Mouse (Mus musculus) liver, embryonic 16.5 days (tissue): ENCODE results near the gene Yap1. TPM values are rescaled to one million over a fixed set of nuclear protein-coding genes. Genes with fewer than 3 reads are reported as not detected.

Experiments used
- ATAC-seq: fragments of 200-750 bp; cut with Nextera tagmentation; 2 replicates; pipeline ENCODE4 v1.8.0; 2017; ENCODE audit warnings: low read depth, mild to moderate bottlenecking, moderate number of reproducible peaks, moderate library complexity
- H3K27ac ChIP-seq: fragments of 300-500 bp; sonication (generic); 2 replicates; pipeline ENCODE4 v1.5.1; 2014; ENCODE audit warnings: mild to moderate bottlenecking, low read length
- H3K27me3 ChIP-seq: fragments of 300-500 bp; sonication (generic); 2 replicates; pipeline ENCODE4 v1.6.1; 2014; ENCODE audit warnings: low read depth, low read length, mixed read lengths; ENCODE audit not compliant: control insufficient read depth, insufficient read depth
- H3K36me3 ChIP-seq: fragments of 300-500 bp; sonication (generic); 2 replicates; pipeline ENCODE4 v1.6.1; 2014; ENCODE audit warnings: mild to moderate bottlenecking; ENCODE audit not compliant: control insufficient read depth, insufficient read depth
- H3K4me1 ChIP-seq: fragments of 300-500 bp; sonication (generic); 2 replicates; pipeline ENCODE4 v1.6.1; 2014; ENCODE audit warnings: low read depth, low read length, mixed read lengths; ENCODE audit not compliant: control insufficient read depth
- H3K4me2 ChIP-seq: fragments of 300-500 bp; sonication (generic); 2 replicates; pipeline ENCODE4 v1.6.1; 2014; ENCODE audit warnings: low read depth, low read length, mixed read lengths
- H3K4me3 ChIP-seq: fragments of 300-500 bp; sonication (generic); 2 replicates; pipeline ENCODE4 v1.5.1; 2014; ENCODE audit warnings: low read depth, mild to moderate bottlenecking, low read length
- H3K9ac ChIP-seq: fragments of 300-500 bp; sonication (generic); 2 replicates; pipeline ENCODE4 v1.6.1; 2014; ENCODE audit warnings: low read depth, low read length
- H3K9me3 ChIP-seq: fragments of 300-500 bp; sonication (generic); replicated peaks from 2 replicates; pipeline ENCODE4 v1.6.1; 2016; ENCODE audit warnings: low read length; ENCODE audit not compliant: control insufficient read depth
- WGBS: fragments of 180-500 bp; shearing (Covaris S2); extraction: QIAGEN DNeasy Blood & Tissue Kit; methylation state at CpG from one replicate; pipeline ENCODE4 v1.1.7; 2014; ENCODE audit not compliant: insufficient replicate concordance; 5-methylcytosine and 5-hydroxymethylcytosine counted together
- polyA plus RNA-seq: library from polyadenylated mRNA; unstranded; fragments of >200 nt; fragmentation: Nextera tagmentation; extraction: Ambion mirVana; gene quantifications from 2 replicates; pipeline ENCODE4 v1.2.1, GENCODE M21; 2015

The Yap1 gene
- polyA plus RNA-seq, 1 experiment from 2014 or later, result 3.4 TPM

DNA sequence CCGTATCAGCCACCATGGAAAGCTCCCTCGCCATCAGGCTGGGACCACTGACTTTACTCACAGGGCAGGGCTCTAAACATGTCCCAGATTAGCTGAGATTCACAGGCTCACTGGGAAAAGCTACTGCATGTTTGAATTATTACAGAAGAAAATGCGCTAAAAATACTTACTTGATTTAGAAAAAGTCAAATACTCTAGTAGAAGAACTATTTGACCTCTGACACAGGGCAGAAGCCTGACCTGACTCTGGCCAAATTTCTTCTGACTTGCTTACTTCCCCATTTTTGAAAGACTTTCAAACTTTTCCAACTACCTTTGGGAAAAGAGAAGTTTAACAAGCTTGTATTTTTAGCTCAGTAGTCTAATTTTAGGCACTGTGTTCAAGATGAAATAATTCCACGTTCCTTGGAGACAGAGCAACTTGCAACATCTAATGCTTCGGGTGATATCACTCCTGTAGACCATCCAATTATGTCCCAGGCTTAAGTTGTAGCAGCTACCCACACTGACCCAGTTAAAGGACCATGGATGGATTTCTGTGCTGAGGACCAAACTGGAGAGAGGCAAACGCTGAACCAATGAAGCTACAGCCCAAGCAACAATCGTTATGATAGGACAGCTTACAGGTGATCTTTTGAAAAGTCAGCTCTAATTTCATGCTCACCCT lies 60.5 kb downstream of the Yap1 start:
- no peaks in the 10 kb centered on the region for H3K9me3 ChIP-seq
- no peak overlapping the region for H3K4me2 ChIP-seq

DNA sequence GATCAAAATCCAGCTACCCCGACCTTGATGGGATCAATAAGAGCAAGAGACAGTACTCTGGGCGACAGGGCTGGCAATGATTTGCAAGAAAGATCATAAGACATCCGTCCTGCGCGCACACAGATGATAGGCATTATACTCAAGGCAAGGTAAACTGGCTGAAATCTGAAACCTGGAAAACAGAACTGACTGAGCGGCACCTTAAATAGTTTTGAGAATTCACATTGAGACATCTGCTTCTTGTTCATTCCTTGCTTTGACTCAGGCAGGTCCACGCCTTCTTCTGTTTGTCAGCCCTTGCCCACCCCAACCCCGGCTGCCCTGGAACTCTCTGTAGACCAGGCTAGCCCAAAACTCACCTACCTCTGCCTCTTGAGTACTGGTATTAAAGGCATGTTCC lies 61.7 kb downstream of the Yap1 start:
- Histone ChIP-seq H3K4me1 (no peaks in the 10 kb centered on the region), H3K36me3 (no peaks in the 10 kb centered on the region), H3K9me3 (no peaks in the 10 kb centered on the region), H3K4me2 (no peak overlapping the region), H3K9ac (no peak overlapping the region), H3K4me3 (no peak overlapping the region), H3K27me3 (no peaks in the 10 kb centered on the region), H3K27ac (no peak overlapping the region)
- ATAC-seq, result no peak
- WGBS, result 74% methylated on average over 8 of the region's 8 CpGs

More for the DNA sequence above, 60.5 kb downstream of the Yap1 start:
- WGBS, result 51% methylated on average over 7 of the region's 7 CpGs
- no peak overlapping the region for H3K27ac ChIP-seq
- ATAC-seq, result no peak
- H3K4me3 ChIP-seq, result no peak overlapping the region
- H3K27me3 ChIP-seq, result no peaks in the 10 kb centered on the region
- no peaks in the 10 kb centered on the region for H3K36me3 ChIP-seq
- no peaks in the 10 kb centered on the region for H3K4me1 ChIP-seq
- H3K9ac ChIP-seq, result no peak overlapping the region

DNA sequence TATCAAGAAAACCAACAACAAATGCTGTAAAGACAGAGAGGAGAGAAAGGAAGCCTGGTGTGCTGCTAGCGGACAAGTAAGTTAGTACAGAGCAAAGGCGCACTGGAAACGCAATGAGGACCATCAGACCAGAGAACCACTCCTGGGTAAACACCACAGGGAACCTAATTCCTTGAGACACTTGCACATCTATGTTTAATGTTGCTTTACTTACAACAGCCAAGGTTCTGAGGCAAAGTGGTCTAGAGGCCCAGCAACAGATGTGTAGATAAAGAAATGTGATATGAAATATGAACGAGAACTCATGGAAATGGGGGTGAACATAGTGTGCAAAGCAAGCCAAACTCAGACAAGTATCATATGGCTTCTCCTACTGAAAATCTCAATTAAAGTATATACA lies 64.3 kb downstream of the Yap1 start:
- no peak for ATAC-seq
- H3K9ac ChIP-seq, result no peak overlapping the region
- H3K4me1 ChIP-seq, result no peaks in the 10 kb centered on the region
- H3K4me3 ChIP-seq, result no peak overlapping the region
- H3K27ac ChIP-seq, result no peak overlapping the region
- H3K4me2 ChIP-seq, result no peak overlapping the region
- H3K9me3 ChIP-seq, result no peaks in the 10 kb centered on the region
- no peaks in the 10 kb centered on the region for H3K27me3 ChIP-seq
- H3K36me3 ChIP-seq, result no peaks in the 10 kb centered on the region; the same call in 1 of the 2 replicates
- WGBS, result 64% methylated on average over 4 of the region's 4 CpGs

DNA sequence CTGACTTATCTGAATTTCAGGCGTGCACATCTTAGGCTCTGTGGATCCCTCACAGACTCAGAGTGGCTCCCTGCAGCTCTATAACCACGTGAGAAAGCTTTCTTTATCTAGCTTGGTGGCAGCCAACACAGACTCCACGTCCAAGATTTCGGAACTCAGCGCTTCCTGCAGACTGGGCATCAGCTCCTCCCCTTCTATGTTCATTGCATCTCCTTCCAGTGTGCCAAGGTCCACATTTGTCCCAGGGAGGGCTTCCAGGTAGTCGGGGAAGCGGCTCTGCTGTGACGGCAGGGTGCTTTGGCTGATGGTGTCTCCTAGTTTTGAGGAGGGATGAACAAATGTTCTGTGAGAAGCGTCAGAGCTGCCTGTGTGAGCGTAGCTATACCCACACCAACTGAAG lies 70.0 kb downstream of the Yap1 start:
- Histone ChIP-seq H3K4me1 (no peaks in the 10 kb centered on the region), H3K9ac (no peak overlapping the region), H3K36me3 (peaks cover 7% of the 10 kb centered on the region), H3K9me3 (no peaks in the 10 kb centered on the region), H3K4me3 (no peak overlapping the region), H3K27ac (no peak overlapping the region), H3K27me3 (no peaks in the 10 kb centered on the region), H3K4me2 (no peak overlapping the region)
- WGBS, result 72% methylated on average over 10 of the region's 10 CpGs
- ATAC-seq, result no peak

DNA sequence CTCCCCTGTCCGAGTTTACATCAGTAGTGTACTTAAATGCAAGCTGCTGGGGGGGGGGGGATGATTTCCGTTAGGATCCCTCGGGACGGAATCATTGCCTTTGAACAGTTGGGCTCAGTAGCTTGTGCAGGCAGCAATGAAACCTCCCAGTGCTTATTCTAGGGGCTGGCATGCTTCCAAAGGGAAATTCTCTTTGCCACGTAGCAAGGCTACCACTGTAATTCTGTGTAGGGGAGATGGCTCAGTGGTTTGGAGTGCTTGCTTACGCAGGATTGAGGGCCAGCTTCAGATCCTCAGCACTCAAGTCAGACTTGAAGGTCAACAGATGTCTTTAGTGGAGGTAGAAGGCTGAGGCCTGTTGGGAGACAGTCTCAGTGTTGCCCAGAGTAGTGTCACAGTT lies 74.8 kb downstream of the Yap1 start:
- ATAC-seq, result no peak
- no peak overlapping the region for H3K4me2 ChIP-seq
- no peaks in the 10 kb centered on the region for H3K4me1 ChIP-seq
- H3K9ac ChIP-seq, result no peak overlapping the region
- 76% methylated on average over 6 of the region's 6 CpGs for WGBS
- H3K9me3 ChIP-seq, result no peaks in the 10 kb centered on the region
- H3K36me3 ChIP-seq, result peaks cover 7% of the 10 kb centered on the region
- H3K27ac ChIP-seq, result no peak overlapping the region
- no peaks in the 10 kb centered on the region for H3K27me3 ChIP-seq
- no peak overlapping the region for H3K4me3 ChIP-seq

DNA sequence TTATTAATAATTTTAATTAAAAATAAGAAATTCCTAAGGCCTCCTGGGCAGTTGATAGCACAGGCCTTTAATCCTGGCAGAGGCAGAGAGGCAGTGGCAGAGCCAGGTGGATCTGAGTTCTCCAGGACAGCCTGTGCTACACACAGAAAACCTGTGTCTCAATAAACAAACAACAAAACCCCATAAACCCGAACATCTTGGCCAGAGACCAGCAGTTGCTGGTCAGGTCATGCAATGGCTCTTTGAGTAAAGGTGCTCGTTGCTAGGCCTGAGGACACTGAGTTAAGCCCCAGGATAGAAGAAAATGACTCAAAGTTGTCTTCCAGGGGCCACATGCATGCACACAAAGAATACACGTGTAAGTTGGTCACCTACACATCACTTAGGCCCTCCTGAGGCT lies 75.5 kb downstream of the Yap1 start:
- Histone ChIP-seq H3K36me3 (peaks cover 4% of the 10 kb centered on the region; the same call in 1 of the 2 replicates), H3K9me3 (no peaks in the 10 kb centered on the region), H3K27ac (no peak overlapping the region), H3K4me3 (no peak overlapping the region), H3K9ac (no peak overlapping the region), H3K4me1 (no peaks in the 10 kb centered on the region), H3K27me3 (no peaks in the 10 kb centered on the region), H3K4me2 (no peak overlapping the region)
- ATAC-seq, result no peak
- WGBS, result 48% methylated on average over 3 of the region's 3 CpGs

DNA sequence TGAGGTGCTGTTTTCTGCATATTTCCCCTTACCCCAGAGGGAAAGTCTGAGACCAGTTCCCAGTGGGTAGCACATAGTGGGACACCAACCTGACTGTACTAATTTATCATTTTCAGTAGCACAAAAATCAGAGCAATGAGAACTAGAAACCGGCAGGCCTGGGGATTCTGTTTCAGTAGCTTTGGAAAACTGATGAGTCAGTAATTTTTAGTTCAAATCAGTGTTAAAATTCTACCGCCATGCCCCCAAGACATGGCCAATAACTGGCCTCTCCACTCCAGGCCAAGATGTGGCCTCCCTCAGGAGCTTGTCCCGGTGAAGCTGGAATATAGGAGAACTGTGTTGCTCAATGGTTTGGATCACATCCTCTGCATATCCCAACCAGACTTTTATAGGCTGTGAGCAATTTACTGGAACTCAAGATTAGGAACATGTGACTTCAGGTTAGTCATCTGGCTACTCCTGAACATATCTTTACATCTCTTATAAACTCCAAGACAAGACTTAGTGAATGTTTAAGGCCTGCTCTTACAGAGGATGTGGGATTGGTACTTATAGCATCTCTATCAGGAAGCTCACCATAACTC lies 76.1 kb downstream of the Yap1 start:
- H3K27me3 ChIP-seq, result no peaks in the 10 kb centered on the region
- no peak overlapping the region for H3K4me3 ChIP-seq
- 66% methylated on average over 3 of the region's 3 CpGs for WGBS
- no peaks in the 10 kb centered on the region for H3K9me3 ChIP-seq
- no peak for ATAC-seq
- no peak overlapping the region for H3K27ac ChIP-seq
- no peaks in the 10 kb centered on the region for H3K4me1 ChIP-seq
- H3K9ac ChIP-seq, result no peak overlapping the region
- H3K36me3 ChIP-seq, result peaks cover 4% of the 10 kb centered on the region; the same call in 1 of the 2 replicates
- no peak overlapping the region for H3K4me2 ChIP-seq

DNA sequence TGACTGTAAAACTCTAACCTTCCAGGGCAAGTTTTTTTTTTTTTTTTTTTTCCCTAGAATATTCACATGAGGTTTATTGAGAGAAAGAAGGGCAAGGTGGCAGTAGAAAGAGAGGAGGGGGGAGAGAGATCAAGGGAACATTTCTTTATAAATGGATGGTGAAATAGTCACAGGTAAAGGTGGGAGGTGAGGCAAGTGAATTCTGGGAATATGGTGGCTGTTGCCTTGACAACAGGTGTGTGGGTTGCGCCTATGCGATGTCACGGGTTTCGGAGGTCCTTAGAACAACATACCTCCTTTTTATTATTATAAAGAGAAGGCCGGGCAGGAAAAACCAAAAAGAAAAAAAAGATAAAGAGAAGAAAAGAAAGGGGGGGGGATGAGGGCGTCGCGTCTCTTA lies 89.5 kb downstream of the Yap1 start:
- peak overlapping the region; percentile 58; the same call in 1 of the 2 replicates for H3K4me2 ChIP-seq
- ATAC-seq, result no peak
- H3K9ac ChIP-seq, result no peak overlapping the region
- no peaks in the 10 kb centered on the region for H3K27me3 ChIP-seq
- no peak overlapping the region for H3K4me3 ChIP-seq
- no peaks in the 10 kb centered on the region for H3K36me3 ChIP-seq
- no peaks in the 10 kb centered on the region for H3K9me3 ChIP-seq
- no peak overlapping the region for H3K27ac ChIP-seq
- peaks cover 2% of the 10 kb centered on the region; the same call in 1 of the 2 replicates for H3K4me1 ChIP-seq
- 58% methylated on average over 8 of the region's 8 CpGs for WGBS

DNA sequence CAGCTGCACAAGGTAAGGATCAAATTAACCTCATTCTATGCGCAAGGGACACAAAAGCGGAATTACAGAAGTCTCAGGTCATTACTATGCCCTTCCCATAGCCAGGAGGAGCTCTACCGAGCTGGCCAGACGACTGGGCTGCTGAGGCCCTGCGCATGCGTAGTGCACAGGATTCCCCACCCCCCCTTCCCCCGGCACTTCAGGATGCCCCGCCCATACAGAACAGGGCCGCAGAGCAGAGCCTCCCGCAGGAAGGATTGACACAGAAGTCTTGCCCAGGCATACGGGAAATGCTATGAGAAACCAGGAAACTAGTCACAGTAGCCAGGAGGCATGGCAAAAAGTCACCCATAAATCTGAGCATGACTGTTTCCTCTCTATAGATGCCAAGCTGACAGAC lies 89.9 kb downstream of the Yap1 start:
- H3K4me3 ChIP-seq, result peak overlapping the region; percentile 22
- H3K9ac ChIP-seq, result no peak overlapping the region; the same call in 1 of the 2 replicates
- WGBS, result 4% methylated on average over 11 of the region's 11 CpGs
- peak; percentile 86 for ATAC-seq
- no peaks in the 10 kb centered on the region for H3K27me3 ChIP-seq
- H3K4me2 ChIP-seq, result peak overlapping the region; percentile 58
- H3K9me3 ChIP-seq, result no peaks in the 10 kb centered on the region
- H3K4me1 ChIP-seq, result peaks cover 2% of the 10 kb centered on the region; the same call in 1 of the 2 replicates
- H3K36me3 ChIP-seq, result no peaks in the 10 kb centered on the region
- no peak overlapping the region for H3K27ac ChIP-seq
